Mouse (Mus musculus): Measurements from ENCODE around the gene Mras.

The Mras gene

GRCm38 (mm10) chr9:99357921-99358692 is 79.1 kb downstream of the Mras start, which contains the start of gene Esyt3:
TSS of gene Esyt3 (minus strand) at chr9:99358557.
- no peak for DNase-seq (ENCODE audit: low read depth)

DNA sequence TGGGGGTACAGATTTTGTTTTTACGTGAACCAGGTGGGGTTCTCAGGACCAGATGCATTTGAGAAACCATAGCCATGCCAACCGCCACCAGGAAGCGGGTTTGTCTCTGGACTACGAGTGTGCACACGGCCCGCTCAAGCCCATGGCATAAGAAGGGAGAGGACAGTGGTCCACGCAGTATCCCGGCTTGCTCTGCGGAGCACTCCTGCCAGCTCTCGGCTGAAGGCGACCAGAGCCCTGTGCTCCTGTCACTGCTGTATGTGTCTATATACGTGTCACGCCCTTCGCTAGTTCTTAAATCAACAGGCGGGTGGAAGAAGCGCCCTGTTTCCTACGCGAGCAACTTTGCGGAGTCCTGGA is 79.6 kb downstream of the Mras start:
- DNase-seq (ENCODE audit: low read depth) = no peak

- DNase-seq (ENCODE audit: low read depth) = no peak
Observed at GRCm38 (mm10) chr9:99355971-99356370, 81.2 kb downstream of the Mras start.

- DNase-seq (ENCODE audit: low read depth) = no peak
Observed at GRCm38 (mm10) chr9:99354796-99355195, 82.4 kb downstream of the Mras start.

DNA sequence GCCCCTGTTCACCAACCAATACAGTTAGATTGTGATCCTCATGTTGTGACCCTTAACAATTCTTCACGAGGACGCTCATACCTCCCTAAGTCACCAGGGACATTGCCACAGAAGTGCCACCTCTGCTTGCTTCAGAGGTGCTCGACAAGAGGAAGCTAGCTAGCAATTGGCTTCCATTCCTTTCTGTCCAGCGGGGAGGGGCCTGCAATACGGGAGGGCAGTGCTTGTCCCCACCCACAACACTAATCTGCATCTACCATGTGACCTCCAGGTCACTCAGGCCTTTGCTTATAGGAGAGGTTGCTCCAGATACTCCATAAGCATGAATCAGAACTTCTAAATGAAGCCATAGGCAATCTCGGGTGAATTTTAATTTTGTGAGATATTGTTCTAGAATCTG is 83.8 kb downstream of the Mras start:
- no peak for DNase-seq (ENCODE audit: low read depth)

DNA sequence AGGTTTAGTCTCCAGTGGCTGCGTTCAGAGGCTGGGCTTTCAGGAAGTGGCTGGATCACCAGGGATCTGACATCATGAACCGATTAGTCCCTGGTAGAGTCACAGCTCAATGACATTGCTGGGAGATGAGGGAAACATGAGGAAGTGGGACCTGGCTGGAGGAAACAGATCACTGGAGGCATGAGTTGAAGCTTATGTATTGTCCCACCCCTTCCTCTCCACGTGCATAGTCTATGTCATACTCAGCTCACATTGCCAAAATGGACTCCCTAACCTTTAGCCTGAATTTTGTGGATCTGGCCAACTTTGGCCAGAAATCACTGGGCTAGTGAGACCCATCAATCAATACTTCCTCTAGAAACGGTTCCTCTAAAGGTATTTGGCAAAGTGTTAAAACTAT is 84.2 kb downstream of the Mras start:
- no peak for DNase-seq (ENCODE audit: low read depth)

GRCm38 (mm10) chr9:99345351-99345792 is 91.8 kb downstream of the Mras start:
- no peak for DNase-seq (ENCODE audit: low read depth)

DNA sequence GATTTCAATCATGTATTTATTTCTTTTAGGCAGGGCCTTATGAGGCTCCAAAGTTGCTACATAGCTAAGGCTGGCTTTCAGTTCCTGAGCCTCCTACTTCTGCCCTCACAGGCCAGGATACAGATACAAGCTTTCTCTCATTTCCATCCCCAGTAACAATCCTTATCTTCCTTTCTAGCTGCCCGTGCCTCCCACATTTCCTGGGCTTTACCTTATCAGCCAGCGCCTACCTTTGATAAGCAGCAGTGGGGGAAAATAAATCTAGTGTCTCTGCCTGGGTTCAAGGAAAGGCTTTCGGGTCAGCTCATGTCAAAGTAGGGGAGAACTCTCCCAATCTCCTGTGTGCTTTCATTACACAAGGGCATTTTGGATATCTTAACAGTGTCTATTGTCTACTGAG is 95.6 kb downstream of the Mras start:
- no peak for DNase-seq (ENCODE audit: low read depth)

- DNase-seq (ENCODE audit: low read depth) = no peak
Observed at GRCm38 (mm10) chr9:99340126-99340525, 97.1 kb downstream of the Mras start.

DNA sequence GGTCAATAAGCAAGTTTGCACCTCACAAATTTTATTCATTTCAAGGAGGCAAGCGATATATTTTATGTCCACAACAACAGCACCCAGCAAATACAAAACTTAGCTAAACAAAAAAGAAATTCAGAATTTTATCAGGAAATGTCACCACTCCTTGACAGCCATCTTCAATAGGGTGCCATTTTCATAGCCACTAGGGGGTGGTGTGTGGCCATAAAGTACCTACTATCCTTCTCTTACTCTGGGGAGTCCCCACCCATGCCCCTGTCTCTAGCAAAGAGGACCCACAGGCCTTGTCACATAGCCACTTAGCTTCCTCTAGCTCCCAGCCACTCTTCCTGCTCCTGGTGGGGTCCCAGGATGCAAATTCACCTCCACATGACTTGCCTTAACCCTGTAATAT is 98.0 kb downstream of the Mras start:
- DNase-seq (ENCODE audit: low read depth) = no peak

DNA sequence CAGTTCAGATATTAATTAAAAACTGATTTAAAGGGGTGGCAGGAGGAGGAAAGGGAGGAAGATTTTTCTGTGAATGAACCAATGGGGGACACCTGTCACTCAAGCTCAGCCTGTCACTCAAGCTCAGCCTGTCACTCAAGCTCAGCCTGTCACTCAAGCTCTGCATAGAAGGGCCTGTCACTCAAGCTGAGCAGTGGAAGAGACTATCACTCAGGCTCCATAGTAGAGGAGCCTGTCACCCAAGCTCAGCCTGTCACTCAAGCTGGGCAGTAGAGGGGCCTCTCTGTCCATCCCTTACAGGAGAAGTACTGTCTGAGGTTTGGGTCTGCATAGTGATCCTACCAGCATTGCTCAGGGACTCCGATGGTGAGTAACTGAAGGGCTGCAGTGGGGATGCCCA is 98.9 kb downstream of the Mras start:
- no peak for DNase-seq (ENCODE audit: low read depth)

DNA sequence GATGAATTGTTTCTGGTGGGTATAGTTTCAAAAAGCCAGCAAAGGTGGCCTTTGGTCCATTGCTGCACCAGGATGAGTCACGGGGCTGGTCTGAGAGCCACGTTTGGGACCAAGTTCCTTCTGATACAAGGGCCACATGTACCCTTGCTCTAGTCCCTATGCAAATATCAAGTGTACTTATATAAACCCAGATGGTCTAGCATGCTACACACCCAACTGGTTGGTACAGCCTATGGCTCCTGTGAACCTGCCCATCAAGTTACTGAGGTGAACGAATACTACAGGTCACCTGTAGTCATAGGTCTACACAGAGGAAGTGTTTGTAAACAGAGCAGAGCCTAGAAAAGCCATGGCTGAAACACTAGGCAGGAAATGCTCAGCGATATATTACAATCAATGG is 100.6 kb downstream of the Mras start:
- DNase-seq (ENCODE audit: low read depth) = no peak
